Mouse (Mus musculus) heart, embryonic 11.5 days (tissue): ENCODE results near the gene Zfp300. TPM values are rescaled to one million over a fixed set of nuclear protein-coding genes. Genes with fewer than 3 reads are reported as not detected.

Experiments used
- polyA plus RNA-seq: library from polyadenylated mRNA; unstranded; fragments of >200 nt; fragmentation: Nextera tagmentation; extraction: Ambion mirVana; gene quantifications from 2 replicates; pipeline ENCODE4 v1.2.1, GENCODE M21; 2014

Gene Zfp300
- polyA plus RNA-seq, 1 experiment from 2014 or later: 1.1 TPM

Other genes starting within 250 kb of the Zfp300 start
- gene Timp1, start 219.4 kb downstream of the Zfp300 start, polyA plus RNA-seq: 33.6 and 34.7 TPM in 2 replicates
- 0.52 and 0.56 TPM in 2 replicates for gene Syn1, start 168.5 kb downstream of the Zfp300 start, polyA plus RNA-seq
- gene Cfp, start 158.0 kb downstream of the Zfp300 start, polyA plus RNA-seq: 3.2 and 3.3 TPM in 2 replicates
- gene Elk1, start 138.9 kb downstream of the Zfp300 start, polyA plus RNA-seq: 6.0 and 7.7 TPM in 2 replicates
- 46.8 and 48.4 TPM in 2 replicates for gene Uxt, start 127.5 kb downstream of the Zfp300 start, polyA plus RNA-seq
- gene Zfp182, start 27.2 kb downstream of the Zfp300 start, polyA plus RNA-seq: 3.9 and 4.8 TPM in 2 replicates
- gene Spaca5, start 21.1 kb downstream of the Zfp300 start, polyA plus RNA-seq: not detected in 2 replicates
- not detected in 2 replicates for gene Ssxa1, start 26.3 kb upstream of the Zfp300 start, polyA plus RNA-seq
- gene Gm21876, start 86.1 kb upstream of the Zfp300 start, polyA plus RNA-seq: not detected in 2 replicates